Mouse (Mus musculus): ENCODE measurements at regions not wholly inside any gene's neighbourhood (a gene's known extent, or its start where the extent isn't known, plus 50 kb on each side); places are given as distances from the start of the nearest gene placed in this dataset.

DNA sequence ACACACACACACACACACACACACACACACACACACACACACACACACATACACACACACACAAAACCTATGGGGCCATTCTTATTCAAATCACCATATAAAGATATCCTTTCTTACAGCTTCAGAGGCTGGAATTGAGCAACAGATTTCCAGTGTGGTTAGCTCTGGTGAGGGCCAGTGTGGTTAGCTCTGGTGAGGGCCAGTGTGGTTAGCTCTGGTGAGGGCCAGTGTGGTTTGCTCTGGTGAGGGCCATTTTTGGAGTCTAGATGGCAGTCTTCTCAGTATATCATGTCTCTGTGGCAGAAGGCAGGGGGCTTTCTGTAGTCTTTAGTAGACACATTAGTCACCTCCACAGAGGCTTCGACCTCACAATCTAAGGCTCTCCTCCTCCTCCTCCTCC is 191.5 kb upstream of the 9630041A04Rik start:
- DNase-seq (ENCODE audit: low read depth, low spot score), result no peak

DNA sequence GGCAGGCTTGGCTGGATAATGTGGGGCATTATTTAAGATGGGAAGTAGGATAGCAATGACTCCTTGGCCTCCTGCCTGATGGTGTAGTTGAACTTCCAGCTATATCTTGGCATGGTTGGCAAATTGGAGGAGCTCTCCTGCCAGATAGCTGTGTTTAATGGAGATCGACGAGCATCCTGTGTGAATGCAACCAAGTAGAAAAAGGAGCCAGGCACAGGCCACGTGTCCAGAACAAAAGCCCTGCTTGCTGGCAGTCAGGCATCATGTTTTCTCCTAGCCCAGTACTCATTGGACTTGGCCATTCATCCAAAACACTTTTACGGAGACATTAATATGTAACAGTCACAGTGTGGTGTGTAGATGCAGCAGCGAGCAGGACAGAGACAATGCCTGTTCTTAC is 211.8 kb upstream of the 9630041A04Rik start:
- DNase-seq (ENCODE audit: low read depth, low spot score), result no peak

DNA sequence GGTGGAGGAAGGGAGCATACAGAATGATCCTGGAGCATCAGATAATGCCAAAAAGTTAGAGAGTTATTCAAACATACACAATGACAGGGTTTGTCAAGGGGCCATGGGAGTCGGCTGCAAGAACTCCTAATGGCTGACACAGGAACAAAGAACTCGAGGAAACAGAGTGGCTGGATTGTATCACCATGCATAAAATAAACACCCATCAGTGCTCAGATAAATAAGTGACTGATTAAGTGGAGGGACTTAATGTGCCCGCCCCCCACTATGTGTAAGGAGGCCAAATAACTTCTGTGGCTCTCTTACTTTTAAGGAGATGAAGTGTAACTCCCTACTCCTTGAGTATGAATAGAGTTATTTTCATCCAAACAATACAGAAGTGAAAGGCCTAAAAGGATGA is 220.1 kb upstream of the 9630041A04Rik start:
- DNase-seq (ENCODE audit: low read depth, low spot score), result no peak

DNA sequence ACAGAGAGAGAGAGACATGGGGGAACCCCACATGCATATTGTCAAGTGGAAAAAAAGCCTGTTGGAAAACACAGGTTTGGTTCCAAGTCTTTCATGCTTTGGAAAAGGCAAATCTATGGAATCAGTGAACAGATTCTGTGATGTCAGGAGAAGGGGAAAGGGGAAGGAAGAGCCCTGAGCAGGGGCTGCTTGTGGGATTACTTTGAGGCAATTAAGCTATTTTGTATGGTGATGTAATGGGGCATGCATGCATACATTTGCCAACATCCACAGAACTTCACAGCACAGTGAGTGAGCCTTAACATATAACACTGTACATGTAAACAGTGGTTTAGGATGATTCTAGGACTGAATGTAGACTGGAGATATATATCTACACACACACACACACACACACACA is 221.0 kb upstream of the 9630041A04Rik start:
- no peak for DNase-seq (ENCODE audit: low read depth, low spot score)

DNA sequence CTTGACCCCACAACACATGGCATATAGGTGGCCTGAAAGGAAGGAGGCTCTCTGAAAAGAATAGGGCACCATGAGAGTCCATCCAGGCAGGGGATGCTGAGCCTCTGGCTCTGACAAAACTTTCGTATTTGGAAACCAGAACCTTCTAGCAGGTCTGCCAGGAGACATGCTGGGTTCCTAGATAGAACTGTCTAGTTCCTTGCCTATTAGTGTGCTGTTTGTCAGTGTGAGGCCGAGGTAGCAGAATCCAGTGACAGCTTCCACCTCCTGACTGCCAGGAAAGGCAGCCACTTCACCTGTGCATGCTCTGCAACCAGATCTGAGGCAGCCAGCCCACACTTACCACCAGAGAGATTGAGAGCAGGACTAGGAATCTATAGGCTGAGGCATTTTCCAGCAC is 245.4 kb upstream of the 9630041A04Rik start:
- DNase-seq (ENCODE audit: low read depth, low spot score), result no peak

DNA sequence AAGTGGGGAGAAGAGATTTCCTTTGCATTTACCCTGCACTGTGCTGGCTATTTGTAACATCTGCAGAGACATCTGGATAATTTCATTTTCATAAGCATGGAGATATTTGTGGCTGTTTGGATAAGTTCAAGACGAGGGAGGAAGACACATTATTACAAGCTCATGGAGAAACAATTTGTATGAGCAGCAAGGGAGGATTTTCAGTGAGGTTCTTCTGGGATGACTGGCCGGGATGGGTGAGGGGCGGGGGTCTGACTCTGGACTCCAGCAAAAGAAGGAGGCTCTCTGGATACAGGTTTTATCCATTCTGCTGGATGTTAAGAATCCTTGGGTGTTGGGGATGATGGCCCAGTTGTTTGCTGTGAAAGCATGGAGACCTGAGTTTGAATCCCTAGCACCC is 246.5 kb upstream of the 9630041A04Rik start:
- no peak for DNase-seq (ENCODE audit: low read depth, low spot score)

DNA sequence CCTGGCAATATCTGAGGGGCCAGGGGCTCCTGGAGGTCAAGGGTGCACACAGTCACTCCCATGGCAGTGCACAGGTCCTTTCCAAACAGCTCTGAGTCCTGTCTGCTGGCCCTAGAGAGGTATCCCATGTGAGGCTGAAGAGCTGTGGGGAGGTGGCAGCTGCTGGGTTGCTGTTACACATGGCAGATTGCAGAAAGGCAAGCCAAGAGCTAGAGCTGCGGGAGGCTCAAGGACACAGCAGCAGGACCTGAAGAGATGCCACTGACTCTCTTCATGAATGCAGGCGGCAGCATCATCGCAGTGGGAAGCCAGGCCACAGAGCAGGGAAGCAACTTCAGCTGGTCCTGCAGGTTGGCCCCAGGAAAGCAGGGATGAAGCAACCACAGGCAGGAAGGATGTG is 247.7 kb upstream of the 9630041A04Rik start:
- no peak for DNase-seq (ENCODE audit: low read depth, low spot score)

DNA sequence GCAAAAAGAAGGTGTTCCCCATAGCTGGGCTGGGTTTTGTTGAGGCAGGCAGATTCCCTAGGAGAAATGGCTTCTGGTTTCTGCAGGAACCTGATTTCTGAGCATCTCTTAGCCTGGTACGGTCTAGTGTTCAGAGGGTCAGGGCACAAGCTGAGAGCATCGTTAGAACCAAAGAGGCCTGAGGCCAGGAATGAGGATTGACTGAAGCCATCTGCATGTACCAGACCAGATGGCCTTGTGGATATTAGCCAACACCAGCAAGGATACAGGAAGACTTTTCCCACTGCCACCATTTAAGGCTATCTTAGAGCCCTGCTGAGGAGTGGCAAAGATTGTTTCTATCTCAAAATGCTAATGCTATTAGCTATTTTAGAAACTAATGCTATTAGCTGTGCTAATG is 248.2 kb upstream of the 9630041A04Rik start:
- no peak for DNase-seq (ENCODE audit: low read depth, low spot score)

DNA sequence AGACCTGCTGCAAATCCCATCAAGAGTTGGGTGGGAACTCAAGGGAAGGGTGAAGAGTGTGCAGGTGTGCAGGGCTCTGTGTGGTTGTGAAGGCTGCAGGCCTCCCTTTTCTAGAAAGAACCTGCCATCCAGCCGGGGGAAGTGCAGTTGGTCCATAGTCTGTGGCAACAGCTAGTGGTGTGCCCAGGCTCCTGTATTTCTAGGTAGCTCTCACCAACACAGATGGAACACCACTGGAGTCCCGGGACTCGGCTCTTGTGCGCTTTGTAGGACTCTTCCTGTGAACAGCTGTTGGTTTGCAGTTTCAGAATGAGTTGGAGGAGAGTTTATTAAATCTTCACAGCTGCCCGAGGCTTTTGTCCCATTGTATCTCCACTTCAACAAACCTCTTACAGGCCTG is 248.7 kb upstream of the 9630041A04Rik start:
- DNase-seq (ENCODE audit: low read depth, low spot score), result no peak

DNA sequence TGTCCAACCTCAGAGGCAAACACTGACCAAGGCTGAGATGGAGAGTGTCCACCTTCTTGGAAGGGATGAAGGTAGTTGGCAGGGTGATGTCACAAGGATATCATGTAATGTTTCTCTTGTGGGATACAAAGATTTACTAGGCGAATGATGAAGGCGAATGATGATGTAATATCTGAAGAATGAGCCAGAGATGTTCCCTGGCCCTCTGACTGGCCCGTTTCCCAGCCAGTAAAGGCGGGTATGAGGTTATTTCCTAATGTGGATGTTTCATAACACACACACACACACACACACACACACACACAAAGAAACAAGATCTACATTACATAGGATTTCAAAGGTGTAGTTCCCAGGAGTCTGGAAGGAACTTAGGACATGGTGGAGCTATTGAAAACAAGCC is 249.1 kb upstream of the 9630041A04Rik start:
- DNase-seq (ENCODE audit: low read depth, low spot score), result no peak

DNA sequence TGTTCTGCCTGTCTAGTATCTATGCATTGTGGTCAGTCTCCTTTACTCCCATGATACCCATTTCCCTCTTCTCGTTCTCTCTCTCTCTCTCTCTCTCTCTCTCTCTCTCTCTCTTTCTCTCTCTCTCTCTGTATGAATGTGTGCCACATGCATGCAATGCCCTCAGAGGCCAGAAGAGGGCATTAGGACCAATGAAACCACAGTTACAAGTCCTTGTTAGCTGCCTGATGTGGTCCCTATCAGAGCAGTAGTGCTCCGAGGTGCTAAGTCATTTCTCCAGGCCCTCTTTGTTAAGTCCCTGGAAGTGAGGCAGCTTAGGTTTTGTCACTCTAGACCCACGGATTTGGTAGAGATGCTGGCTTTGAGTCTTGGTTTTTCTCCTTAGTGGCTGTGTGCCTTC is 250.2 kb upstream of the 9630041A04Rik start:
- no peak for DNase-seq (ENCODE audit: low read depth, low spot score)

DNA sequence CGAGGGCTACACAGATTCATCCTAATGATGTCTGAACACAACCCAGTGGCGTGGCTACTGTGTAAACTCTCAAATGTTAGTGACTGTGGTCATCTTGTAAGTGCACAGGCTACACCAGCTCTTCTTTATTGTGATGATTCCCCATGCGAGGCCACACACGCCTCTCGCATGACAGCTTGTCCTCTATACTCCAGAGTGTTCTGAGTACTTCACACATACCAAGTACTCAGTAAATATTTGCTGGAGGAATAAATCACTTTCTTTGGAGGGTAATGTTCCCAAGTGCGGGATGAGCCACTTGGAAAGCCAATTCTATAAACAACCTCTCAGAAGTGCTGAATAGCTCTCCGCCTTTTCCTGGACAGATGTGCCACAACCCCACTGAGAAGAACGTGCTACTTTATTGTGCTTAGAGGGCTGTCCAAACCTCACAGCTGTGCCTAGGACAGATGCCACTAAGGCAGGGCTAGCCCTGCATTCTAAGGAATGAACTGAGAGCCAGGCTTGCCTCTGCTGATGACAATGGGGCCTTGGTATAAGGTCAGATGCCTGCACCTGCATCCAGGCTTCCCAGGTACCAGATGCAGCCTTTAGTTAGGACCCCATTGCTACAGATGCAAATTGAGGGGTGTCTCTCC is 250.7 kb upstream of the 9630041A04Rik start:
- DNase-seq (ENCODE audit: low read depth, low spot score), result no peak

DNA sequence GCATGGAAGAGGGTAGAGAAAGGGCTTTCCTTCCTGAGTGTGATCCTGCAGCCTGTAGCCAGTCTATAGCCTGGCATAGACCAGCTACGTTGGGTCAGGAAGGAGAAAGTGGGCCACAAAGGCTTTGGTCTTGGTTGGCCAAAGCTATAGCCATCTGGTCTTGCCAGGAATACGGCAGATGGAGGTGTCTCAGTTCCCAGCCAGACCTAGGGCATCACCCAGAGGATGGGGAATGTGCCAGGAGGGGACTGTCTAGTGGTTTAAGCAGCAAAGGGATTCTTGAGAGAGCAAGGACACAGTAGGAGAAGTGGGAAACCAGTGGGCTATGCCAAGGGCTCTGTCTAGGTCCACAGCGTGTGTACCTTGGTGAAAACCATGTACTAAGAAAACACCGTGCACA is 251.3 kb upstream of the 9630041A04Rik start:
- DNase-seq (ENCODE audit: low read depth, low spot score), result no peak

DNA sequence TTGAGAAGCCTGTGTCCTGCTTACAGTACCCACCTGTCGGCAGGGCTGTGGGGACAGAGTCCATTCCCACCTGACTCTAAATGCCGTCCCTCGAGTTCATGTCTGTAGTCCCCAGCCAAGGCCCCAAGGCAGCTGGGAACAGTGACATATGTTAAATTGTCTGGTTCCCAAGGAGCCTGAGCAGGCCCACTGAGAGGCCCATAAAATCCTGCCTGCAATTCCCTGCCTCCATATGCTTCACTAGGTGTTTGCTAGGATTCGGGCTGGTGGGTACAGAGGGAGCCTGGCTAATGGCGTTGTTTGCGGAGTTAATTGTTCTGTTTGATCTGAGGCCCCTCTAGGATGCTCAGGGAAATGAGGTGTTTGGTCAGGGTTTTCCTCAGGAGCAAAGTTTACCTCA is 258.8 kb upstream of the 9630041A04Rik start:
- no peak for DNase-seq (ENCODE audit: low read depth, low spot score)

DNA sequence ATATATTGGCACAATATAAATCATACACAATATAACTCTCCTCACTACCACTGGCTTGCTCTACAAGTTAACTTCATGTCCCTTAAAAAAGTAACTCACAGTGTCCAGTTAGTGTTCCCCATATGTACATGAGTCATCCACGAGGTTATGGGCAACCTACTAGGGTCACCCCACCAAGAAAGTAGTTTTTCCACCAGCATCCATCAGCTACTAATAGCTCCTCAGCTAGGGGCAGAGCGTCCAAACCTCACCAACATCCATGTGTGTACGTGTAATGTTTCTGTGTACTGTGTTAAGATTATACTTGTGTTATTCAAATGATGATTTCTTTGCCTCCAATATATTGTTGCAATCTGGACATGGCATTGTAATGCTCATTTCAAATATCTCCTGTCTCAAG is 264.7 kb upstream of the 9630041A04Rik start:
- no peak for DNase-seq (ENCODE audit: low read depth, low spot score)

DNA sequence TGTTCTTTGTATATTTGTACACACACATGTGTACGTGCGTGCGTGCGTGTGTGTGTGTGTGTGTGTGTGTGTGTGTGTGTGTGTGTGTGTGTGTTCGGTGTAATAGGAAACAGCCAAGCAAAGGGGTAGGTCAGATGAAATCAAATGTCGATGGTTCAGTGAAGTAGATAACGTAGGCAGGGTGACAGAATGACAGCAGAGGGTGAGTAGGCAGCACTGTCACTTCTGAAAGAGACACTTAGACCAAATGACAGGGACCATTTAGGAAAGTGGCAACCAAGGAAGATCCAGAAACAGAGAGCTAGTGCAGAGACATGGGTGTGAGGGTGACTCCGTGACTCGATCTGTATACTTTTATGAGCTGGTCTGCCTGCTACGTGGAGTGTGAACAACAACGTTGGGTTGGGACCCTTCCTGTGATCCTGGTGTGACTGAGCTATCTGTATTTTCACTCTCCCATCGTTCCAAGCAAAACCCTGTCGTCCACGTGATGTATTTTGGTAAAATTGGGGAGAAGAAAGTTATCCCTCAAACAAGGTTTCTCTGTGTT is 266.5 kb upstream of the 9630041A04Rik start:
- no peak for DNase-seq (ENCODE audit: low read depth, low spot score)

DNA sequence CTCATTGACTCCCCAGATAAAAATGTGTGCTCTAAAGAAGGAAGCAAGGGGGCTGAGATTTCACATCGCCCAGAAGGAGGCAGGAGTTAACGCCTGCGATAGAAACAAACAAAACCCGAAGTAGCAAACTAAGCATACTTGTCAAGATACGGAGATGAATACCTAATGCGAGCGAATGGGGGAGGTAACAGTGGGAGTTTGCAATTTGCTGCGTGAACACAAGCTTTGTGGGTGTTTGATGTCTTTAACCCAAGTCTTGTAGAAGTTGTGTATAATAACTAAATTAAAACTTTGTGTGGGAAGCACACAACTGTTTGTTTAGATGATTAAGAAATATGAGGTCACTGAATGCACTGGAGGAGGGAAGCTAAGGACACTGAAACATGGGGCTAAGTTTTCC is 269.0 kb upstream of the 9630041A04Rik start:
- DNase-seq (ENCODE audit: low read depth, low spot score), result no peak

DNA sequence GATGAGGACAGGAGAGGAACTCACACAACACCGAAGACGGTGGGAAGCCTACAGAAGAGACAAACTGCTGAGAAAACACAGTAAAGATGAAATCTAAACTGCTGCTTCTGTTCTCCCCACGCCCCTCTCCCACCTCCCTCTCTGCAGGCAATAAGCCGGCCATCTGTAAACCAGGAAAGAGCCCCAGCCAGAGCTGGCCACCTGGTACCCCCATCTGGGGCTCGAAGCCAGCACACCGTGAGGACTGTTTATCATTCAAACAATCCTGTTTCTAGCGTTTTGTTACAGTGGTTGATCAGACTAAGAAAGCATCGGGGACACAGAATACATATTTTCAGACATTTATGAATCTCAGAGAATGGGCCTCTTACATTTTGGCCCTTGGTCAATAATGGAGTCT is 270.0 kb upstream of the 9630041A04Rik start:
- no peak for DNase-seq (ENCODE audit: low read depth, low spot score)

DNA sequence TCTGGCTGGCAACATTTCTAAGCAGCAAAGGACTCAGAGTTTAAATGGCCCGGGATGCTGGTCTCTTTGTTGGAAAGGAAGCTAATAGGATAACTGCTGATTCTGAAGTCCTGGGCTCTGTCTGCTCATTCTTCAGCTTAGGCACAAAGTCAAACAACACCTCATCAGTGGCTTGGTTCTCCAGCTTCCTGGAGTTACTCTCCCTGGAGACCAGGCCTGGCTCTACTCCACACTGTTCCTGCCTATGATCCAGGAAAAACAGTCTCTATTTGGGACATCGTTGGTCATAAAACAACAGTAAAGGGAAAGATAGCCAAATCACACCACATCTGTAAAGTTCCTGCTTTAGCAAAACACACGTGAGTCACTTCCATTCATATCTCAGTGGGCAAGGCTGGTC is 271.3 kb upstream of the 9630041A04Rik start:
- DNase-seq (ENCODE audit: low read depth, low spot score), result no peak

DNA sequence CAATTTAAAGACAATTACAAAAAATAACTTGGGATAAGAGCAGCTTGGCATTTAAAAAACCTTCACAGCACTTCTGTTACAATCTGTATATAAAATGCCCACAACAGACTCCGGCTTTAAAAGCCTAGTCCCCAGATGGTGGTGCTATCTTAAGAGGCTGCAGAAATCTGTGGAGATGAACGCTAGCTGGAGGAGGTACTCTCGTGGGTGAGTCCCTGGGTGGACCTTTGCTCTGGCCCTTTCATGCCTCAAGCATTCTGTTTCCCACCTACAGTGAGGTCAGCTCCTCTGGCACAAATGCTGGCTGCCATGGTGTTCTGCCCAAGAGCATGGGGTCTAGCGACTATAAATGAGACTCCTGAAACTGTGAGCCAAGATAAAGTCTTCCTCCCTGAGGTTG is 280.6 kb upstream of the 9630041A04Rik start:
- no peak for DNase-seq (ENCODE audit: low read depth, low spot score)

DNA sequence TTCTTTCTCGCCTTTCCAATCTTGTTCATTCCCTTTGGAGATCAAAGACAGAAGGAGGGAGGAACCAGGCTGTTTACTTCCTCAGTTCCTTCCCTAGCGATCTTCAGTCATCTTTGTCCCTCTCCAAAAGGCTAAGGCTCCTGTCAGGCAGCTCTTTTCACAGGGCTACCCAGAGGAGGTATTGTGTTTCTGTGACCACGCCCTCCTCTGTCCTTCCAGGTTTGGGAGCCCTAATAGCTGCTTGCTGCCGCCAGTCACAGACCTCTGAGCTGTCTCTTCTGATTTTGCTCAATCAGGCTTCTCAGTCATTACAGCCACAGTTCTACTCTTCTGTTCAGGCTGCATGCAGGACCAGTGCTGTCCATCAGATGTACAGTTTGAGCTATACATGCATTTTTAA is 290.9 kb upstream of the 9630041A04Rik start:
- no peak for DNase-seq (ENCODE audit: low read depth, low spot score)

DNA sequence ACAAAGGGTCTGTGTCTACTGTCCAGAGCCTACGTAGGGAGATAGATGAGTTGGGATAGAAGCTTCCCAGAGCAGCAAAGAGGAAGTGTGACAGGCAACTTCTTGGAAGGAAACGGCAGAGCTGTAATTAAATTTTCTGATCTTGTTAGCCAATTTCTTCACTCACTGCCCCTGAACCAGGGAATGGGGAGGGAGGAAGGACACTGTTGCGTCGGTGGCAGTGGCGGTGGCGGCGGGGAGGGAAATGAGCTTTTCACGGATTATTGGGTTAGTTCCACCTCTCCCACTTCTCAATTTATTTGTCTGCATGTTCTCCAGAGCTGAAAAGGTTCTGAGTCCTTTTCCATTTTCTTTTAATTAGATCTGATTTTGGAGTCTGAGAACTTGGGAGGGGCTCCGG is 298.4 kb upstream of the 9630041A04Rik start:
- DNase-seq (ENCODE audit: low read depth, low spot score), result no peak

DNA sequence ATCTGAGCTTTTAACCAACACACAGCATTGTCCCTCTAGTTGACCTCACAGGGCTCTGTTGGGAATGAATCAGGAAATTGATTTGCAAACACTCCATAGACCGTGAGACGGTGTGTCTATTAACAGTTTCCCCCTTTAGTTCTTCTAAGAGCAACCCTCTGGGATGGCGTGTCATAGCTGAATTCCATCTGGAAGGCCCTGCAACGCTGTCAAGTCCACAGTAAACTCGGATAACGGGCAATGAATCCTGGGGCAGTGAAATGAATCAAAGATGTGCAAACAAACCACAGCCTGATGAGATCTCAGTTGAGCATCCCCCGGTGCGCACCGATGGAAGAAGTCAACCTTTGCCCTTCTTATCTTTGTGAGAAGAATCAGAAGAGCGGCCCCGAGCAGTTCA is 302.3 kb upstream of the 9630041A04Rik start:
- no peak for DNase-seq (ENCODE audit: low read depth, low spot score)

DNA sequence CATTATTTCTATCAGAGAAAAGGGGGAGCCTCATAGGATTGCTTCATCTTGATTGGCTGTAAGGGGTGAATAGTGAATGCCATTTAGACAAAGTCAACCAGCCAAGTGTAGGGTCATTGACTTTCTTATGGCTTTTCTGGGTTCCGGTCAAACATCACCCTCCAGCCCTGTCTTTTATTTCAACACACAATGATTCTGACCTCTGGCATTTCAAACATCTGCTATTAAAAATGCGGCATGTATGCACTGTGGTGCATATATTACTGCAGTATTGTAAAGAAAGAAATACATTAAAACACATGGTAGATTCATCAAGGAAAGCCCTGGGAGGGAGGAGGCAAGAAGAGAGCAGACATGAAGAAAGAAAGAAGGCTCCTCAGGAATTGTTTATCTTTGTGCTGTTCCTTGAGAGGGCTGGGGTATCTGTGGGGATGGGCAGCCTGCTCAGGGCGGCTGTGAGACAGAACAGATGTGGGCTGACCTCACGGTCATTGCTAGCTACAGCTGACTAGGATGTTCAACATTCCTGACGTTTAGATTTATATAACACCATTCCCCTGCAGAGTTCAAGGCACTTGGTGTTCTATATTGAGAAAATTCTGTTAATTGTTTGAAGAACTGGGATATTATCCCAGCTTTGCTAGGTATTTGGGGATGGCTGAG is 303.5 kb upstream of the Ppp2r3a start:
- no peak for DNase-seq (ENCODE audit: low read depth, low spot score)
